Mouse (Mus musculus) liver, embryonic 14.5 days (tissue): ENCODE results near the gene Sparc. TPM values are rescaled to one million over a fixed set of nuclear protein-coding genes. Genes with fewer than 3 reads are reported as not detected.
A peak's percentile ranks its signal among the peaks of the same experiment; 100 is the strongest.

Experiments used
- ATAC-seq: fragments of 200-750 bp; cut with Nextera tagmentation; 2 replicates; pipeline ENCODE4 v1.8.0; 2017; ENCODE audit warnings: moderate number of reproducible peaks, mild to moderate bottlenecking, moderate library complexity; ENCODE audit not compliant: insufficient read depth
- DNase-seq, 3 experiments: peaks; one replicate each; pipeline ENCODE4 v3.0.0-alpha.2; 2012 to 2013; ENCODE audit warnings: low read depth in 3 of 3, low spot score in 3 of 3
- H3K27ac ChIP-seq: fragments of 300-500 bp; sonication (generic); 2 replicates; pipeline ENCODE4 v1.5.1; 2014; ENCODE audit warnings: moderate library complexity, mild to moderate bottlenecking, control low read depth, inconsistent platforms
- H3K27me3 ChIP-seq: fragments of 300-500 bp; sonication (generic); 2 replicates; pipeline ENCODE4 v1.6.1; 2014; ENCODE audit warnings: mild to moderate bottlenecking, low read length, moderate library complexity; ENCODE audit not compliant: control insufficient read depth, insufficient read depth
- H3K36me3 ChIP-seq: fragments of 300-500 bp; sonication (generic); replicated peaks from 2 replicates; pipeline ENCODE4 v1.6.1; 2014; ENCODE audit warnings: low read depth; ENCODE audit not compliant: control insufficient read depth, insufficient read depth
- H3K4me1 ChIP-seq, 2 experiments: fragments of 200-500 bp in 1 of 2; fragments of 300-500 bp in 1 of 2; sonication (generic) in 1 of 2; replicated peaks; 2 replicates each; pipeline ENCODE4 v1.6.1; 2012 to 2014; ENCODE audit warnings: antibody characterized with exemption in 1 of 2, inconsistent platforms in 1 of 2, low read length in 1 of 2; ENCODE audit not compliant: control insufficient read depth in 2 of 2, insufficient read depth in 2 of 2
- H3K4me2 ChIP-seq: fragments of 300-500 bp; sonication (generic); 2 replicates; pipeline ENCODE4 v1.6.1; 2014; ENCODE audit warnings: low read depth, mild to moderate bottlenecking, control low read depth, moderate library complexity
- H3K4me3 ChIP-seq, 2 experiments: fragments of 200-500 bp in 1 of 2; fragments of 300-500 bp in 1 of 2; sonication (generic) in 1 of 2; 2 replicates each; pipeline ENCODE4 v1.5.1; 2012 to 2014; ENCODE audit warnings: low read depth in 2 of 2, low read length in 2 of 2, mild to moderate bottlenecking in 2 of 2, control low read depth in 1 of 2, inconsistent platforms in 1 of 2, moderate library complexity in 1 of 2; ENCODE audit not compliant: insufficient read depth in 1 of 2
- H3K9ac ChIP-seq: fragments of 300-500 bp; sonication (generic); replicated peaks from 2 replicates; pipeline ENCODE4 v1.6.1; 2014; ENCODE audit warnings: mild to moderate bottlenecking, control low read depth, moderate library complexity
- H3K9me3 ChIP-seq: fragments of 300-500 bp; sonication (generic); 2 replicates; pipeline ENCODE4 v1.6.1; 2016; ENCODE audit warnings: low read length, mixed read lengths; ENCODE audit not compliant: control insufficient read depth
- CTCF ChIP-seq: IDR thresholded peaks from 2 replicates; pipeline ENCODE4 v1.5.1; 2016; ENCODE audit warnings: antibody characterized with exemption, low read depth, control low read depth
- EP300 ChIP-seq: IDR thresholded peaks from 2 replicates; pipeline ENCODE4 v1.6.1; 2016; ENCODE audit warnings: antibody characterized with exemption, low read depth
- WGBS: fragments of 180-500 bp; shearing (Covaris S2); extraction: QIAGEN DNeasy Blood & Tissue Kit; methylation state at CpG from one replicate; pipeline ENCODE4 v1.1.7; 2014; ENCODE audit not compliant: insufficient replicate concordance; 5-methylcytosine and 5-hydroxymethylcytosine counted together
- polyA plus RNA-seq, 2 experiments: library from polyadenylated mRNA; depleted of rRNA in 1 of 2; stranded (reverse) in 1 of 2; unstranded in 1 of 2; fragments of >200 nt; fragmentation: Nextera tagmentation in 1 of 2; extraction: Ambion mirVana in 1 of 2; gene quantifications; 2 replicates each; pipeline versions ENCODE4 v1.2.1 to v1.2.3; 2012 to 2014

Sparc gene
- 47.5 and 64.9 TPM in 2 replicates for polyA plus RNA-seq (2012; rRNA removed)
- polyA plus RNA-seq (2014; fragmentation: Nextera tagmentation; extraction: Ambion mirVana): 88.2 and 91.2 TPM in 2 replicates

- H3K36me3 ChIP-seq: no peaks in the 10 kb centered on the region
- no peak for DNase-seq
- H3K27me3 ChIP-seq: no peaks in the 10 kb centered on the region
- ATAC-seq: no peak
- no peak within 1 kb of the TSS for H3K4me2 ChIP-seq
- H3K9me3 ChIP-seq: no peaks in the 10 kb centered on the region
- no peak within 1 kb of the TSS for H3K9ac ChIP-seq
- H3K27ac ChIP-seq: no peak within 1 kb of the TSS
- H3K4me3 ChIP-seq: no peak within 1 kb of the TSS
- WGBS: 61% methylated on average over 1 of the region's 1 CpGs
- TF ChIP-seq EP300 (no peak), CTCF (no peak)
- peaks cover 0 to 15% of the 10 kb centered on the region in 2 experiments; a peak in 2 of 4 replicates for H3K4me1 ChIP-seq
Observed at GRCm38 (mm10) chr11:55422978-55423377, at the start of gene Sparc. Gene Sparc, minus strand, starts transcription at chr11:55423183.

GRCm38 (mm10) chr11:55471467-55471866, 48.5 kb upstream of the Sparc start:
- DNase-seq (peak in 1 of 3 experiments; percentile 43), ATAC-seq (no peak)
- no peak overlapping the region for H3K27ac ChIP-seq
- peak overlapping the region; percentile 94 for H3K9ac ChIP-seq
- peaks cover 13 to 31% of the 10 kb centered on the region in 2 experiments for H3K4me1 ChIP-seq
- peak overlapping the region; percentile 98 to 99 for H3K4me3 ChIP-seq
- H3K27me3 ChIP-seq: no peaks in the 10 kb centered on the region
- TF ChIP-seq EP300: peak; percentile 44; the same call in 1 of the 2 replicates
- TF ChIP-seq CTCF: no peak
- H3K4me2 ChIP-seq: peak overlapping the region; percentile 98
- no peaks in the 10 kb centered on the region for H3K9me3 ChIP-seq
- 56% methylated on average over 7 of the region's 7 CpGs for WGBS
- peaks cover 11% of the 10 kb centered on the region for H3K36me3 ChIP-seq

- ATAC-seq (no peak), DNase-seq (no peak)
- Histone ChIP-seq H3K9me3 (no peaks in the 10 kb centered on the region), H3K4me2 (peak overlapping the region; percentile 98), H3K36me3 (peaks cover 11% of the 10 kb centered on the region), H3K27ac (no peak overlapping the region), H3K4me3 (peak overlapping the region; percentile 98 to 99), H3K9ac (peak overlapping the region; percentile 94), H3K27me3 (no peaks in the 10 kb centered on the region), H3K4me1 (peaks cover 11 to 29% of the 10 kb centered on the region in 2 experiments)
- WGBS: 18% methylated on average over 8 of the region's 8 CpGs
- no peak for TF ChIP-seq EP300
- TF ChIP-seq CTCF: no peak
Observed at GRCm38 (mm10) chr11:55470761-55471160, 47.8 kb upstream of the Sparc start.

- no peak for ATAC-seq
- Histone ChIP-seq H3K4me1 (peaks cover 11 to 28% of the 10 kb centered on the region in 2 experiments), H3K27me3 (no peaks in the 10 kb centered on the region), H3K27ac (peak overlapping the region; percentile 68), H3K9me3 (no peaks in the 10 kb centered on the region), H3K4me2 (peak overlapping the region; percentile 98), H3K9ac (peak overlapping the region; percentile 94), H3K4me3 (peak overlapping the region; percentile 98 to 99), H3K36me3 (peaks cover 11% of the 10 kb centered on the region)
- peak in 1 of 3 experiments; percentile 31 for DNase-seq
- TF ChIP-seq CTCF (no peak), EP300 (no peak)
- WGBS: under 1% methylated on average over 46 of the region's 46 CpGs
Observed at GRCm38 (mm10) chr11:55469923-55470691, 47.1 kb upstream of the Sparc start.
